Mouse (Mus musculus) kidney, adult 18-20 months (tissue): ENCODE data around the gene Cd48.
"Not testable (repeated sequence)": the region's sequence is repeated elsewhere in the genome, so short reads cannot be mapped to it uniquely, and the experiment has no call there.

ENCODE experiments used
- DNase-seq: peaks from one replicate; pipeline ENCODE4 v3.0.0; 2021

The Cd48 gene

DNA sequence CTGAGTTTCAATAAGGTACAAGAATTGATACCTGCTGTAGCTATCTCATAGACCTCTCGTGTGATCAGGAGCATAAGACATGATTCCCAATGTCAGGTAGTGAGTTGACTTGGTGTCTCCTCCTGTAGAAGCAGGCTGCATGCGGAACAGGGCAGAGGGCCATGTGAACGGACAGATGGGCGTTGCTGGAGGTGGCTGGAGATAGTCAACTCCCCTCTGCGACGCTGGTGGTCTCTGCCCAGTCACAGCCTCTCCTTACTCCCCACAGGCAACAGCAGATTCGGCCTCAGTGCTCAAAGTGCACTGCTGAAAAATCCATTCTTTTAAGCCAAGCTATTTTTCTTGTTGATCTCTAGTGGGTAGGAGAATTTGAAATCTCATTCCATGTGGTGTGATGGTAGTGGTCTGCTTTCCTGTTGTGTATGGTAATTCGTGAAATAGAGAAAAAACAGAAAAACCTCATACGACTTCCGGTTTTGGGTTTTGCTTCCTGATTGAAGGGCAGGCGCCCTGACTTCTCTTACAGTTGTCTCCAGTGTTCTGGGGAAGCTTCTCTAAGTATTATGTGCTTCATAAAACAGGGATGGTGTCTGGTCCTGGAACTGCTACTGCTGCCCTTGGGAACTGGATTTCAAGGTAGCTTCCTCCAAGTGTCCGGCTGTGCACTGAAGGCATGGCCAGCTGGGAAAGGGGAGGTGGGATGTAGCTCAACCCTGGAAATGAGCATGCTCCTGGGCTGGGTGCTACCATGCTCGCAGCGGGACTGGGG, at the start of gene Cd48:
TSS of gene Cd48 (plus strand) at position 479 of the 769 bp plus-strand sequence.
- DNase-seq = no peak

- no peak for DNase-seq
Measured at GRCm38 (mm10) chr1:171635696-171636095, 46.1 kb upstream of the Cd48 start.

DNA sequence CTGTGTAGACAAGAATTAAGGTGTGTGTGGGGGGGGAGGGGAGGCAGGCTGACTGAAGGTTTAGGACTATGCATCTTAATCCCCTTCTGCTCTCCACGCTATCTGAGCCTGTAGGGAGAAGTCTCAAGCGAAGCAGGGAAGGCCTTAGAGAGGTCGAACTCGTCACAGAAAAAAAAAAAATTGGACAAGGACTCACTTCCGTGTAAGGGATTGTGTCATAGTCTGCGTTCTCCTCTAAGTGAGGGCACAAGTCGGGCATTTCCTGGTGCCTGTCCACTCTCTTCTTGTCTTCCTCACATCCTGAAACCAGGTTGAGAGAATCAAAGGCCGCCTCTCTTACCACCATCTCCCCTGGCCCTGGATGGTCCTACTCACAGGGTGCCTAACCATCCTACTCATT, 44.7 kb upstream of the Cd48 start:
- DNase-seq = no peak

GRCm38 (mm10) chr1:171638686-171639085, 43.1 kb upstream of the Cd48 start:
- no peak for DNase-seq

DNA sequence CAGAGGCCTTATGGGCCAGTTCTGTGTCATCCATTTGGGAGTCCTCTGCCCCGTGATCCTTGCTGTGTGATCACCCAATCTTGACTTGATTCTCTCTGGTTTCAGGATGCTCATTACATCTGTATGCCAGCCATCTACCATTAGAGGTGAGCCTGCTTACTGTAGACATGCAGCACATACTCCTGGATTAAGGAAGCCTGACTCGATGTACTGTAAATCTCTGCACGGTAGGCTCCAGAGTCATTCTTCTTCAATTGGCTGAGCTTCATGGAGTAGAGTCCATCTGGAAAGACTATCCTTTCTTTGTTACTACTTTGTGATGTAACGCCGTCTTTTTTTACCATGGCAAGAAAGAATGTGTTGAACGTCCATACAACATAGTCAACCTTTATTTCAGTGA, 41.0 kb upstream of the Cd48 start:
- DNase-seq = no peak

DNA sequence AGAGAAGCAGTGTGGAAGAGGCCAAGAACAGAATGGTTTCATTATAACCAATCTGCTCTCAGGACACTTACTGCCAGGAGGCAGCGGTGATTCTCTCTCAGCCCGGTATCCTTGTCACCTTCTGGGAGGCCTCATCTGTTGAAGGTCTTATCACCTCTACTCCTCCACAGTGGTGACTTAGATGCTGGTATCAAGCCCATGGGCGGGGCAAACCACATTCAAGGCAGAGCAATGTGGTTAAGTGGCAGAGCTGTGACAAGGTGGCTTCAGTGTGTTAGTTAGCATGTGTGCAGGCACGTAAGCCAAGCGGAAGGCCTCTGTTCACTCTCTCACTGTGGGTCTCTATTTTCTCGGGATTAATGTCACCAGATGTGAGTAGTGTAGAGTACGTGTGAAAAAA, 38.2 kb upstream of the Cd48 start:
- DNase-seq = no peak

GRCm38 (mm10) chr1:171646429-171646940, 35.3 kb upstream of the Cd48 start:
- DNase-seq = no peak

DNA sequence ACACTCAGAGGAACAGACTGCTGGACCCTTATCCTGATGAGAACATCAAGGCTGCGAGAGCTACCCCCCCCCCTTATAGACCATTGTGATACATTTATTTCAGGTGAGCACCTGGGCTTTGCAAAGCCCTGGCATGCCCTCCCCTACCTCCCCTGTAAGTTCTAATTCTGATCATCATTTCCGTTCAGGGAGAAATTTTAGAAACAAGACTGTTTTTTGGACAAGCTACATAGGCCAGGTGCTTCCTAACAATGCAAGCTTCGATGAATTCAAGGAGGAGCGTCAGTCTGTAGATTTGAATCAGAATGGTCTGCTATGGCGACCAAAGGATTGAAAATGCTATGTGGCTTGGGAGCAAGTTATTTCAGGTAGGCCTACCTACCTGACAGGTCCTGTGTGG, 34.1 kb upstream of the Cd48 start:
- DNase-seq = no peak

GRCm38 (mm10) chr1:171648840-171649239, 33.0 kb upstream of the Cd48 start:
- no peak for DNase-seq

DNA sequence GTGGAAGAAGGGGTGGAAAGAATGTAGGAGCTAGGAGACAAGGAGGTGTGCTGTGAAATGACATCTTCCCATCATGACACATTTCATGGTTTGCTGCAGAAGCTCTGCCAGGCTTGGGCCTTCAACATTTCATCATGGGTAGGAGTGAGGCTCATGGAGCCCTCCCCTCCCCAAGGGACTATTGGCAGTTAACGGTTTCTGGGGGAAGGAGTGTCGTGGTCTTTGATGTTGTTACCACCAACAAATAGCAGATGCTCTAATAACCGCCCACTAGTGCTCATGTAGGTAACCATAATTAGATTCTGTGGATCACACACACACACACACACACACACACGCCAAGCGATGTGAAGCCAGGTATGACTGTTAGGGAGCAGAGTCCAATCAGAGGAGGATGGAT, 29.1 kb upstream of the Cd48 start, which contains the start of gene Slamf7:
TSS of gene Slamf7 (minus strand) at position 302 of the 400 bp plus-strand sequence.
- no peak for DNase-seq

DNA sequence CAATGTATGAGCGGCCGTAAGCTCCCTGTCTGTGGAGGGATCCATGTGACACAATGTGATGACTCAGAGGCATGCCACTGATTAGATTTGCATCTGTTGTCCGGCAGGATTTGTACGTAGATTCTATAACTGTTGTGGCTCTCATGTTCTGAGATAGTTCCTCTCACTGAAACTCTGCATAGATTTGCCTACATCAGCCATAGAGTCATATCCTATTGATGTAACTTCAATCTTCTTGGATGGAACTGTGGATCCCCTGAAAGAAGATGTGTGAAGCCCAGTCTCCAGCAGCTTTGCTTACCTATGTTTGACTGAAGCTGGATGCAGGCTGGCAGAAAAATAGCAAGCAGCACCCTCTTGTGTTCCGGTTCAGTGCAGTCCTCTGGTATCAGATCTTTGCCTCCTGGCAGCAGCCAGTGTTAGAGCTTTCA, 23.2 kb upstream of the Cd48 start:
- DNase-seq = no peak

- no peak for DNase-seq
Measured at GRCm38 (mm10) chr1:171660423-171660822, 21.4 kb upstream of the Cd48 start.

DNA sequence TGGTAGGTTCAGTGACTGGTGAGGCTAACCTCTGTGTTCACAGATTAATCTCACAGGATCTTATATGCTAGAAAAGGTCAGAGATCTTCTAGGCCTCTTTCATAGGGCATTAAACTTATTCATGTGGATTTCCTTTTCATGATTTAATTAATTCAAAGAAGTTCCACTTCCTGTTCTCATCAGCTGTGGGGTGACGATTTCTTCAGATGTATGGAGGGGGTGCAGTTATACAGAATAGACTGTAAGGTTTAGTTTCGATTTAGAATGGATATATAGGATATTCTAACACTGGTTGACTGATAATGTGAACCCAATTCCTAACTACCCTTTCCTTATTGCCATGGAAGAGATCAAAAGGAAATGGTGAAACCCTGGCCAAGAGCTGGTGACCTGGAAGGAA, 20.3 kb upstream of the Cd48 start:
- DNase-seq = no peak

DNA sequence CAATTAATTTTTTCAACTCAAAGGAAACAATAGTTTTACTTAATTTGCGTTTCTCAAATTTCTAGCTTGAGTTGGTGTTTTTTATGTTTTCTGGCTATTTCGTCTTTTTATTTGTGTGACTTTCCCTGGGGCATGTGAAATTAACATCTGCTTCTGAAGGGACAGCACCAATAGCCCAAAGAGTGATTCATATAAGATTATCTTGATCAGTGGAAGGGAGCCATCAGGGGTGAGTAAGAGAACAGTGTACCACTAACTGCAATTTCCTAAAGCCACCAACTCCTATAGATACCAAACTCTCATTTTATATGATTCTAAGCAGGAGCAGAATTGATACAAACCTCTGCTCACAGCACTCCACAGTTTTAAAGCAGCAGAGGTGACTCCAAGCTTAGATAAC, 18.1 kb upstream of the Cd48 start:
- no peak for DNase-seq

DNA sequence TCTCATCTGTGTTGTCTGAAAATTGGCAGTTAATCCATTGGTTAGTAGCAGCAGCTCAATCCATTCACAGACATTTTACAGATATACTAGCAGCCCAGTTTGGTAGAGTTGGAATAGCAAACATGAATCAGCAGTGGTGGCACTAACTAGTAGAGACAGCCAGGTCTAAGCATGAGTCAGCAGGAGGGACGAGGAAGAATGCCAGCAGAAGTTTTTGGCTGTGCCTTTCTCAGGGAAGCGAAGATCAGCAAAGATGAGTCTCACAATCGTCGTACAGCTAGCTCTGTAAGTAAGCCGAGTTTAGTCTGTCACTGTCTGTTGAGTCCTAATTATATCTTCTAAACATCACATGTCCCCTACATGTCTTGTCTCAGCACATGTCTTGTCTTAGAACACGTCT, 15.5 kb upstream of the Cd48 start:
- no peak for DNase-seq

GRCm38 (mm10) chr1:171667160-171667559, 14.6 kb upstream of the Cd48 start:
- no peak for DNase-seq

DNA sequence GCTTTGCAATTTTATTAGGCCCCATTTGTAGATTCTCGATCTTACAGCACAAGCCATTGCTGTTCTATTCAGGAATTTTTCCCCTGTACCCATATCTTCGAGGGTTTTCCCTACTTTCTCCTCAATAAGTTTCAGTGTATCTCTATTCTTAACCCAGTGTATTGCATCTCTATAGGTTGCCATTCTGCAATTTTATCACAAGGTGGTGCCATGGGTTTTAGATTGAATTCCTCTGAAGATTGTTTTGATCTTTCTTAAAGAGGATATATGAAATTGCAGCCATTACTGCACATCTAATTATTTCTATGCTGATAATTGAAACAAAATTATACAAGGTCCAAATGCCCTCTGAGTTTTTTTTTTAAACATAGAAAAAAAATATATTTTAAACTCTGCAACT, 9.4 kb upstream of the Cd48 start:
- not testable (repeated sequence) for DNase-seq

GRCm38 (mm10) chr1:171672854-171673475, 8.8 kb upstream of the Cd48 start:
- DNase-seq = no peak

DNA sequence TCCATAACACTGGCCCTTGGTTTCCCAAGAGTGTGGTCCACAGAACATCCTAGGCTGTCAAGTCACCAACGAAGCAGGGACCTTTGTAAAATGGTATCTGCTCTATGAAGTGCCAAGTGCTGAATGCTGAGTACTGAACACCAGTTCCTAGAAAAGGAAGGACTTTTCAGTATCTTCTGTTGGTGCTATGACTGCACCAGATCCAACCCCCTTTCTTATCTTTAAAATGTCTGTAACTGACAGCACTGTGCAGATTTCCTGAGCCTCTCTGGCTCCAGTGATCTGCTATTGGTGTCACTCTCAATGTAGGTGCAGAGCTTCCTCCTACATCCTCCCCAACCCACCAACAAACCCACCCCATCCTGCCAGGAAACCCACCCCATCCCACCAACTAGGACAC, 7.3 kb upstream of the Cd48 start:
- no peak for DNase-seq

- no peak for DNase-seq
Measured at GRCm38 (mm10) chr1:171677721-171678120, 4.1 kb upstream of the Cd48 start.

GRCm38 (mm10) chr1:171681009-171681408, 800 bp upstream of the Cd48 start:
- DNase-seq = no peak

GRCm38 (mm10) chr1:171684923-171685322, 3.1 kb downstream of the Cd48 start:
- DNase-seq = no peak

DNA sequence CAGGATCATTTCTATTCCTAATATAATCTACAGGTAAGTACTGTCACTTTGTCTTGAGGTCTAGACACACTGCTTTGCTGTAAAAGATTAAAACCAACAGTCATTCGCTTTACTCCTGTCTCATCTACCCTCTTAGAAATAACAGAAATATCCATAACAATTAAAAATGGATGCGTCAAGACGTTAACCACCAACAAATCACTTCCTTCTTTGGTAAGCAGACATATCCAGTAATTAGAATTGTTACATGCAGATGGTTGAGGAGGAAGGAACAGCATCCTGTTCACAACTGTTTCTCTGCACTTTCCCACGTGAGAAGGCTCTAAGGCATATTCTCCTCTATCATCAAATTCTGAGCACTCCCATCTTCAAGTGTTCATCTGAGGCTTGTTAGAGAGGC, 5.5 kb downstream of the Cd48 start:
- no peak for DNase-seq

- no peak for DNase-seq
Measured at GRCm38 (mm10) chr1:171693918-171694317, 12.1 kb downstream of the Cd48 start.
